ENCODE assay signal across 14 mouse cellular contexts in the genomic region with DNA sequence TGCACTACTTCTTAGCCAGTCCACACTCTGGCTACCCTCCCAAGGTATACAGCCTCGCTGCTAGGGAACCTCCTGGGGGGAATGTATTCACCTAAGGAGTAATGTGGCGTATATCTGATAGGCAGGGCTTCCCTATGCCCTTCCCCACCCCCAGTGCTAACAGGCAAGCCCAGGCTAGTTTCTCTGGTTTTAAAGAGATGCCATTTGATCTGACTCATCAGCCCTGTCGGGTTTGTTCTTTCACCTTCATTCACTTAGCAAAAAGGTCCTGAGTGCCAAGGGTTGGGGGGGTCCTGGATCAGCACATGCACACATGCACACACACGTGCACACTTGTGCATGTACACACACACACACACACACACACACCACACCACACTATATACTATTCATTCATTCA. TPM values are rescaled to one million over a fixed set of nuclear protein-coding genes. Genes with fewer than 3 reads are reported as not detected.
DNase-seq lines count a peak whose midpoint lies in the region; ATAC-seq and TF ChIP-seq lines count a peak whose summit lies in the region.
"Had no signal": no experiment of that assay in that cellular context is flagged by ENCODE, and none has a peak within 500 bp of the region (broad histone marks: within the 10 kb centered on the region; RNA-seq: fewer than 3 reads in every experiment).

No protein-coding gene starts in this region.

- no peak for DNase-seq in limb, embryonic 10.5 days (ENCODE audit: low spot score)
- DNase-seq in MN1 (ENCODE audit: low spot score) = peak; percentile 27
- no peak for DNase-seq in kidney, postnatal 25 days
- DNase-seq in gastrocnemius, postnatal 4 days (ENCODE audit: low spot score in 2 of 2) = no peak
- DNase-seq: cerebellum, adult 8-10 months; kidney, postnatal 36 days; liver, embryonic 13.5 days; thymus, postnatal 14 days had no signal

- 58% methylated on average over 4 of the region's 4 CpGs for WGBS in limb, embryonic 13.5 days
- 59% methylated on average over 4 of the region's 4 CpGs for WGBS in limb, embryonic 10.5 days

- H3ac ChIP-seq in C2C12 (ENCODE audit: control insufficient read depth, insufficient read length, low read depth) = no peak overlapping the region

- peaks cover 20% of the 10 kb centered on the region for H3K4me1 ChIP-seq in limb, embryonic 13.5 days
- H3K4me1 ChIP-seq in limb, embryonic 10.5 days = peaks cover 6% of the 10 kb centered on the region
- peaks cover 27% of the 10 kb centered on the region for H3K4me1 ChIP-seq in embryonic fibroblast, embryonic 13.5 days (ENCODE audit: control insufficient read depth, insufficient read depth, low read length)

- peak overlapping the region; percentile 3; the same call in 1 of the 2 replicates for H3K27ac ChIP-seq in limb, embryonic 13.5 days
- no peak overlapping the region for H3K27ac ChIP-seq in limb, embryonic 10.5 days
- H3K27ac ChIP-seq in embryonic fibroblast, embryonic 13.5 days (ENCODE audit: insufficient read depth, low read length) = peak overlapping the region; percentile 99
- H3K27ac ChIP-seq: liver, embryonic 13.5 days had no signal

- no peak overlapping the region for H3K4me3 ChIP-seq in limb, embryonic 13.5 days
- H3K4me3 ChIP-seq in limb, embryonic 10.5 days = no peak overlapping the region
- H3K4me3 ChIP-seq in C2C12 (ENCODE audit: insufficient read depth, poor library complexity, severe bottlenecking) = no peak overlapping the region
- no peak overlapping the region for H3K4me3 ChIP-seq in embryonic fibroblast, embryonic 13.5 days (ENCODE audit: insufficient read depth, low read length)
- H3K4me3 ChIP-seq: erythroblast, embryonic 14.5 days; liver, embryonic 13.5 days had no signal

- H3K9me3 ChIP-seq in limb, embryonic 13.5 days = no peaks in the 10 kb centered on the region
- no peaks in the 10 kb centered on the region for H3K9me3 ChIP-seq in limb, embryonic 10.5 days (replicated peaks)
- H3K9me3 ChIP-seq: liver, embryonic 13.5 days had no signal

- no peak overlapping the region for H3K9ac ChIP-seq in limb, embryonic 13.5 days
- H3K9ac ChIP-seq: liver, embryonic 13.5 days had no signal

- H3K4me2 ChIP-seq in limb, embryonic 13.5 days (replicated peaks) = no peak overlapping the region
- H3K4me2 ChIP-seq: liver, embryonic 13.5 days had no signal

- no peak for TF ChIP-seq CTCF in C2C12 (IDR thresholded peaks at IDR 0.05; ENCODE audit: control insufficient read depth, insufficient read depth, insufficient read length)
- TF ChIP-seq CTCF in embryonic fibroblast, embryonic 13.5 days (IDR thresholded peaks at IDR 0.05; ENCODE audit: borderline replicate concordance, insufficient read depth, low read length) = no peak

- no peak for TF ChIP-seq POLR2A in embryonic fibroblast, embryonic 13.5 days (IDR thresholded peaks at IDR 0.05; ENCODE audit: low read depth, low read length)

- peaks cover 1% of the 10 kb centered on the region for H3K79me3 ChIP-seq in C2C12 (ENCODE audit: low read depth)

- no peak for ATAC-seq in limb, embryonic 13.5 days (ENCODE audit: low FRiP score, low read depth)
- ATAC-seq: hindbrain, embryonic 16.5 days had no signal

- no peaks in the 10 kb centered on the region for H3K36me3 ChIP-seq in limb, embryonic 13.5 days
- H3K36me3 ChIP-seq in limb, embryonic 10.5 days = peaks cover 2% of the 10 kb centered on the region; the same call in 1 of the 2 replicates
- peaks cover 10% of the 10 kb centered on the region for H3K36me3 ChIP-seq in C2C12 (ENCODE audit: control insufficient read depth, insufficient read depth)
- H3K36me3 ChIP-seq: liver, embryonic 13.5 days had no signal

- H3K27me3 ChIP-seq in limb, embryonic 13.5 days = no peaks in the 10 kb centered on the region
- H3K27me3 ChIP-seq in limb, embryonic 10.5 days (ENCODE audit: low read depth, poor library complexity, severe bottlenecking) = no peaks in the 10 kb centered on the region
- no peaks in the 10 kb centered on the region for H3K27me3 ChIP-seq in C2C12 (ENCODE audit: control insufficient read depth, insufficient read depth, insufficient read length)
- H3K27me3 ChIP-seq: liver, embryonic 13.5 days had no signal

- H3K79me2 ChIP-seq in C2C12 (ENCODE audit: control insufficient read depth, insufficient read depth) = no peaks in the 10 kb centered on the region

TF ChIP-seq in C2C12, 6 proteins besides CTCF, POLR2A, EP300 and RAD21:
- TF ChIP-seq FOSL1 (IDR thresholded peaks at IDR 0.05; ENCODE audit: insufficient read depth, low read length, poor library complexity, severe bottlenecking) (no peak), MYOD1 (IDR thresholded peaks at IDR 0.05; ENCODE audit: control insufficient read depth, insufficient read length, low read depth) (peak; percentile 14)

RNA-seq across cellular contexts. Expression of gene Ppcdc, which starts 12.0 kb away (rescaled TPM):
- 26.8 and 30.0 TPM in 2 replicates for polyA plus RNA-seq in limb, embryonic 13.5 days (2015; fragmentation: Nextera tagmentation; extraction: Ambion mirVana)
- polyA plus RNA-seq in limb, embryonic 10.5 days (2016; fragmentation: Nextera tagmentation; extraction: Ambion mirVana) = 22.4 and 28.5 TPM in 2 replicates
- 15.1 TPM for polyA plus RNA-seq in C2C12 (2012; fragmentation: generic; extraction: Trizol)
- 26.6 and 31.0 TPM in 2 replicates for polyA plus RNA-seq in embryonic fibroblast, embryonic 13.5 days (2011; ENCODE audit: insufficient read length, low read depth, missing spikeins)
- 10 to 100 TPM in 1 of 2 experiments, 1 to 10 TPM in 1; 8.3 to 11.7 TPM for total RNA-seq in gastrocnemius, postnatal 4 days (2021)

RNA-seq across cellular contexts. Expression of gene Scamp5, which starts 39.9 kb away (rescaled TPM):
- 12.2 and 12.9 TPM in 2 replicates for polyA plus RNA-seq in limb, embryonic 13.5 days (2015; fragmentation: Nextera tagmentation; extraction: Ambion mirVana)
- 4.3 and 4.5 TPM in 2 replicates for polyA plus RNA-seq in limb, embryonic 10.5 days (2016; fragmentation: Nextera tagmentation; extraction: Ambion mirVana)
- 15.2 TPM for polyA plus RNA-seq in C2C12 (2012; fragmentation: generic; extraction: Trizol)
- 23.7 and 26.1 TPM in 2 replicates for polyA plus RNA-seq in embryonic fibroblast, embryonic 13.5 days (2011; ENCODE audit: insufficient read length, low read depth, missing spikeins)
- total RNA-seq in gastrocnemius, postnatal 4 days (2021) = 10 to 100 TPM; 13.3 to 14.5 TPM
- total RNA-seq: neutrophil, adult 5-6 weeks had no signal
